Mouse (Mus musculus): ENCODE measurements around the gene Gucd1. TPM values are rescaled to one million over a fixed set of nuclear protein-coding genes. Genes with fewer than 3 reads are reported as not detected.
"Not testable (repeated sequence)": the region's sequence is repeated elsewhere in the genome, so short reads cannot be mapped to it uniquely, and the experiment has no call there.

Gene Gucd1
- polyA plus RNA-seq, 1 experiment from 2014 or later, result 18.2 TPM

DNA sequence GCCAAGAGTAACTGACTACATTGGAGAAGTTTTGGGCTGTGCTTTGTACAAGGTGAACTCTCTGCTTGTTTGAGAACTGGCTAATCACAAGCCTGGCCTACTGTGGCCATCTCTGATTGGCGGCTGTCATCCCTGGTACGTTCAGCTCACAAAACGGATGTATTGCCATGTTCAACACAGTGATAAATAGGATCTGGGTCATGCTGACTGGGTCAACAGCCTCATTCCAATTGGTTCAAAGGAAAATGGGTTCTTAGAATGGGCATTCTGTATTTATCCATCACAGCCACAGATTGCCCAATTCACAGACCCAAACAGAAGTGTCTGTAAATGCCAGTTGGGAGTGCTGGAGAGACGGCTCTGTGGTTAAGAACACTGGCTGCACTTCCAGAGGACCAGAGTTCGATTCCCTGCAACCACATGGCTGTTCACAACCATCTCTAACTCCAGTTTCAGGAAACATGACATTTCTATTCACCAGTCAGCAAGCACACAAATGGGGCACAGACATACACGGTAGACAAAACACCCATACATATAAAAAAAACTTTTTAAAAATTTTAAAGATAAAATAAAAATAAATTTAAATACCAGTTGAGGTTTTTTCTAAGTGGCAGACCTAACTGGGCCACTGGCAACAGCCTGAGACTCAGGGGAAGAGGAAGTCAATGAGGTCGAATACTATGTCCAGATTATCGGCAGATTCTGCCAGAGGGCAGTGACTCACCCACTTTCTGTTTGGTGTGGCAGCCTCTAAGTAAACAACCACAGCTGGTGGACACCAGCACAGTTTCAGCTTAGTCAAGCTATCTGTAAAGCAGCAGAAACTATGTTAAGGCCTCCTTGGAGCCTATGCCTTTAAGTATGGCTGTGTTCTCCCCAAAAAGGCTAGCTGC lies 13.3 kb downstream of the Gucd1 start:
- no peak for DNase-seq (ENCODE audit: low spot score)

DNA sequence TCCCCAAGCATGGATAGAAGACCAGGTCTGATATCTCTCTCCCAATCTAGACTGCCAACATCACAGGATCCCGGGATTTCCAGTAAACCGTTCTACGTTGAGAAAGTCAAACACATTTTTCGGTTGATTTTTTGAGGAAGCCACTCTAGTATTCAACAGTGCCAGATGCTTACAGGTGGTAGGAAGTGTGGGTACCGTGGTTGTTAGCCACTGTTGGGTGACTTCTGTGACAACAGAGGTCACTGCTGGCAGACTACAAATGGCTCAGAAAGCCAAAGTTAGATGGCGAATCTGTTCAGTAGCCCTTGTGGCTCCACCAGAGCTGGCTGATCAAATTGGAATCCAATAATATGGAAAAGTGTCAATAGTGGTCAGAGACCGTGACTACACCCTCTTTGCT lies 14.1 kb downstream of the Gucd1 start:
- DNase-seq (ENCODE audit: low spot score), result no peak

DNA sequence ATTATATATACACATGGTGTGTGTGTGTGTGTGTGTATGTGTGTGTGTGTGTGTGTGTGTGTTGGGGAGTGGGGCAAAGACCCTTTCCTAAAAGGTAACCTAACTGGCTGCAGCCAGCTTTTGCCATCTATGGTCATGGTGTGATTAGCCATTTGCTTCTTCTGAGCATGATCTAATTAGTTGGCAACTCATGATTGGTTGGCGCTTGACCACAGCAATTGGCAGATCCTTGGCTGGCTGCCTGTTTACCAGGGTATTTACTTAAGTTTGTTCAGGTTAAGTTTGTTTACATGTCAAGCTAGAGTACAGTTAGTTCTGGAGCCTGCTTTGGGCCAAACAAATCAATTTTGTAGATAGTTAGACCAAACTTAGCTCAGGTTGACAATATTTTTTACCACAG lies 16.1 kb downstream of the Gucd1 start:
- DNase-seq (ENCODE audit: low spot score), result no peak

DNA sequence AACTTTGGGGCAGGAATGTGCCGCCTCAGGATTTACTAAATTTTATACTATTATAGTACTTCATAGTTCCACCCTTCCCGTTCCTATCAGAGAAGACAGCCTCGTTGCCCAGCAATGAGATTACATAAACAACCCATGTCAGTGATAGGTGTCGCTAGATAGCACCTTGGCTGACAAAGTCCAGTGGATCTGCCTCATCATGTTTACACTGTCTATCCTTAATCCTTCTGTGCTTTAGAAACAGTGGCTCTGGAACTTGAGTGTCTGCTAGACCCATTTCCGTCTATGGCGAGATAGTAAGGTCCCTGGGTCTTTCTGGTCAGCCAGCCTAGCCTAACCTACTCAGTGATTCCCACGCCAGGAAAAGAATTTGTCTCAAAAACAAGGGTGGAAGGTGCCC lies 17.4 kb downstream of the Gucd1 start:
- no peak for DNase-seq (ENCODE audit: low spot score)

DNA sequence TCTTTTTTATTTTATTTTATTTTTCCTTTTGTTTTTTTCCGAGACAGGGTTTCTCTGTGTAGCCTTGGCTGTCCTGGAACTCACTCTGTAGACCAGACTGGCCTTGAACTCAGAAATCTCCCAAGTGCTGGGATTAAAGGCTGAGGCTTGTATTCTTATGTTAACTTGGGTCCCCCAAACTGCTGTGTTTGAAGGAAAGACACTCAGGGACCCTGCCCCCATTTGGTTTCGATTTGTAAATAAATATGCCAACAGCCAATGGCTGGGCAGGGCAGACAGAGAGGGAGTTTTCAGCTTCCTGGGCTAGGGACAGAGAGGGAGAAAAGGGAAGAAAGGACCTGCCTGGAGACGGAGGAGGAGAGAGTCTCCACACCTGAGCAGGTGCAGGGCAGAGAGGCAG lies 18.0 kb downstream of the Gucd1 start:
- DNase-seq (ENCODE audit: low spot score), result no peak

DNA sequence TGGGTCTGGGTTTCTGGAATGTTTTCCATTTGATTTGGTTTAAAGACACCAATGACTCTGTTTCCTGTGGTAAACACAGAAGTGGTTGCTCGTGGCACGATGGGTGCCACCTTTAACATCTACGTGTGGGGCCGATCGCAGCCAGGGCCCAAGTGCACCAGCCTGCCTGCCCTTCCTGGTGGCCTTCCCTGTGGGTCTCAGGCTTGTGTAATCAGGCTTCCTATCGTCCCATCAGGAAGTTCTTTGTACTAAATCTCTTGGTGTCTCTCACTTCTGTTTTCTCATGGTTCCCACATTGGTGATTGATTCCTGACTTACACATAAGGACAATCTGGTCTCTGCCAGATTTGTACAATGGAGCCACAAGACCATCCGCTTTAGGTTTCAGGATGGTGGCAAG lies 18.6 kb downstream of the Gucd1 start:
- DNase-seq (ENCODE audit: low spot score), result not testable (repeated sequence)

DNA sequence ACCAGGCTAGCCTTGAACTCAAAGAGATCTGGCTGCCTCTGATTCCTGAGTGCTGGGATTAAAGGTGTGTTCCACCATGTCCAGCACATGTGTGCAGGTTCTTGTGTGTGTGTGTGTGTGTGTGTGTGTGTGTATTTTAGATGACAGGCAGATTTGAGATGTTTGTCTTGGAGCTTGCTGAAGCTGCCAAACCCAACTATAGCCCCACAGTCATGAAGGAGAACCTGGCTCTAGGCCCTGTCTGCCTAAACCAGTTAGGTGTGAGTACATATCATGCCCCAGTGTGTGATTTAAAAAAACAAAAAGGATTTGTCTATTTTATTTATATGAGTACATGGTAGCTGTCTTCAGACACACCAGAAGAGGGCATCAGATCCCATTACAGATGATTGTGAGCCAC lies 21.9 kb downstream of the Gucd1 start:
- DNase-seq (ENCODE audit: low spot score), result no peak

DNA sequence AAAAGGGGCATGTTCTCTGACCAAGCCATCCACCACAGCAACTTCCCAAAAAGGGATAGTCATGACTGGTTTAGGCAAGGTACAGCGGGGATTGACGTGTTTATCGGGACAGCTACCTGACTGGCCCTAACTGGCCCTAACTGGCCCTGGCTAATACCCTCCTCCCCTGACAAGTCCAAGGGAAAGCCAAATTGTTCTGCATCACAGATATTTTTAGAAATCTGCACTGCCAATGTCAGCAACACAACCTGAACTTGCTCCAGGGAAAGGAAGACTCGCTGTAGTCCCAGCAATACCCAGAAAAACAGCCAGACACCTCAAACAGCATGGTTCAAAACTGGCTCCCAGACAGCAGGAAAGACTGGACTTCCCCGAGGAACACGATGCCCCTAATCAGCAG lies 22.5 kb downstream of the Gucd1 start:
- DNase-seq (ENCODE audit: low spot score), result no peak

DNA sequence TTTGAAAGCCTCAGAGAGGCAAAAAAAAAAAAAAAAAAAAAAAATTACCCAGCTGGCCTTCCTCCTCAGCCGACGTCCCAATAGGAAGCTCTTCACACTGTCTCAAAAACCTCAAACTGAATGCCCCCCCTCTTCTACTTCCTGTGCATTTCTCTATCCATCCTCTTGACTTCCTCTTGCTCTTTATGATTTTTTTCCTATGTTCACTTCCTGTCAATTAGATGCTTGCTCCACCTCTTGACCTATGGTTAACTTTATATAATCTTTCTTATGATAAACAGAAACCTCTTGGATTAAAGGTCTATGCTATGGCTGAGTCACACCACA lies 25.9 kb downstream of the Gucd1 start:
- peak; percentile 45 for DNase-seq (ENCODE audit: low spot score)

DNA sequence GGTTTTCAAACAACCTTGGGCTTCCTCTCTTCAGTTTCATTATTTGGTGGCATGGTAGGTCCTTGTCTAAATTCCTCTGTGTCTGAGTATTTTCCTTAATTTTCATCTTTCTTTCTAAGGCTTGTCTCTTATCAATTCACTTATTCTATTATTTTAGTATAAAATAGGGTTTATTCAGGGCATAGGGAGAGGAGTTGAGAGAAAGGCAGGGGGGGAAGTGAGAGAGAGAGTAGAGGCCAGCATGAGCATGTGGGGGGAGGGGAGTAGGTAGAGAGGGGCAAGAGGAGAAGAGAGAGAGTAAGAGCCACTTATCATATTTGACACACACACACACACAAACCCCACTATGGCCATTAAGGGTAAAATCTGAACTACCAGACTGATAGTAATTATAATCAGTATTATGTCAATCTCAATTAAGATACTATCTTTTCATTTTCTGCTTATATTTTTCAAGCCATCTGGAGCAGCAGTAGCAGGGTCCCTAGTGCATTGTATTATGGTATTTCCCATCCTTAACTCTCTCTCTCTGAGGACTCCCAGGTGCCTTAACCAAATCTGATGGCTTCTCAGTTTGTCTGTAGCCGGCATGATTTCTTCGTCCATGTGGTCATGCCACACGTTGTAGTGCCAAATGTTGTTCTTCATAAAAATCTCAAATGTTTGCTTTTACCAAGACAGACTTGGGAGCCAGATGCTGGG lies 26.4 kb downstream of the Gucd1 start:
- no peak for DNase-seq (ENCODE audit: low spot score)

DNA sequence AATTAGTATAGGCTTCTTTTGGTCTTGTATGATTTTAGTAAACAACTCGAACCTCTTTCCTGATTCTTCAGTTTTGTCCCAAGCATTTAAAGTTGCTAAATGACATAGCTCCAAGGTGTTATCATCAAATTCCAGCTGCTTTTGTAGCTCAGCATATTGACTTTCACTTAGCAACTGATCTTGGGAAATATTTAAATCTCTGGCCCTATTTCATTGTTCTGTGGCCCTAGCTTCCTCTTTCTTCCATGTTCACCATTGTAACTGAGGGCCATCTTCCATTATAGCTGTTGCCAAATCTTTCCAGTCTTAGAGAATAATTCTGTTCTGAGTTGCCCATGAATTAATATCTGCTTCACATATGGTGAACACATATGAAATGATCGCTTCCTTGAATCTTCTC lies 27.0 kb downstream of the Gucd1 start:
- no peak for DNase-seq (ENCODE audit: low spot score)

DNA sequence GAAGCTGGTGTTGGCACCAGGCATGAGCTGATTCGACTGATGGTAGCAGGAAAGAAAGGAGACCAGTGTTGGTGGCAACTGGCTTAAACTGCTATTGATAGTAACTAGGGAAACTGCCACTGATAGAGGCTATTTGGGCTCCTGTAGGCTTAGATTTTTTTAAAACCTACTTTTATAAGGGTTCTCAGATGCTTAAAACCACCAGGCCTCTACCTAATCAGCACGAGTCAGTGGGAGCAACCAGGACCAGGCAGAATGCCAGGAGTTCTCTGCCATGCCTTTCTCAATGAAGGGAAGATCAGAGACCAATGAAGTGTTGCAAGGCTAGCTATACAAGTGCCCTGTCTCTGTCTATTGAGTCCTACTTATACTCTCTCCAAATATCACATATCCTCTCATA lies 28.2 kb downstream of the Gucd1 start:
- DNase-seq (ENCODE audit: low spot score), result no peak

DNA sequence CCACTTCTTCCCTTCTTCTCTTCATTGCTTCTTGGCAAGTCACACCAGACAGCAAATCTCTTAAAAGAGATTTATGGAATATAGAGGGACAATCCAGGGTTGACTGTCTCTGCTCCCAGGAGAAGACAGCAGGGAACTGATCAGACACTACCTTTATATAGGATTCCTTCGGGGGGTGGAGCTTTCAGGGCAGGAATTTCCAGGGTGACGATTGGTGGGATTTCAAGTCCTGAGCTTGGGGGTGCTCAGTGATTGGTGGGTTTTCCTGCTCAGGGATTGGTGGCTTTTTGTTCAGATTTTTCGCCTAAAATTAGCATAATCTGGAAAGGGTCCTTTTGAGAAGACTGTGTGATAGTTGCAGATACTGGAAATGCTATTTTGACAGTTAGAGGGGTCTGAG lies 30.6 kb downstream of the Gucd1 start:
- DNase-seq (ENCODE audit: low spot score), result no peak

DNA sequence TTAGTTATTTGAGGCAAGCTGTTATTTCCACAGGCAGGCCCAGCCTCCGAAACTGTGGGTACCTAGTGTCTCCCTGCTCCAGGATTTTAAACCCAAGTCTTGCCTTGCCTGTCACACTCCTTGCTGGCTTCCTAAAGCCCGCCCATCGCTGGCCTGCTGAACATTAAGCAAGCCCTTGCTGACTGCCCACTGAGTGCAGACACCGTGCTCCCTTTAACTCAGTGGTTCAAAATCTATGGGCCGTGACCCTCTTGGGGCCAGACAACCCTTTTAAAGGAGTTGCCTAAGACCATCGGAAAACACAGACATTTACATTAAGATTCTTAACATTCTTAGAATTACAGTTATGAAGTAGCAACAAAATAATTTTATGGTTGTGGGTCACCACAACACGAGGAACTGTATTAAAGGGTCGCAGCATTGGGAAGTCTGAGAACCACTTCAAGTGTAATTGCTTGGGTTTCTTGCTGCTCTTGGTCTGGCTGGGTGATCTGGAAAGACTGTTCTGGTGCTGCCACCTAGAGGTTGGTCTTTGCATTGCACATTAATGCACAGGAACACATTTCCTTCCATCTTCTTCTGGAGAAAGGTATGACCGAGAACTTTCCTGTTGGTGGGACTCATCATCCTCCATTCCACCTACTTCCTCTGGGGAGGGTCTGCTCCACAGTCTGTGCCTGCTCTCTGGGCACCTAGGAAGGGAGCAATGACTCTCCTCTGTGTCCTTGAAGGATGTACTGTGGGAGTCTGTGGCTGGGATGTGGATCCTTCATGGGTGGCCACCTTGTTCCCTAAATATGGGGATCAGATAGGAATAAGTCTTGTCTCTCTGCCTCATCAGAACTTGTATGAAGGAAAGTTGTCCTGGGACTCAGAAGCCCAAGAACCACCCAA lies 31.4 kb downstream of the Gucd1 start:
- peak; percentile 71 for DNase-seq (ENCODE audit: low spot score)

DNA sequence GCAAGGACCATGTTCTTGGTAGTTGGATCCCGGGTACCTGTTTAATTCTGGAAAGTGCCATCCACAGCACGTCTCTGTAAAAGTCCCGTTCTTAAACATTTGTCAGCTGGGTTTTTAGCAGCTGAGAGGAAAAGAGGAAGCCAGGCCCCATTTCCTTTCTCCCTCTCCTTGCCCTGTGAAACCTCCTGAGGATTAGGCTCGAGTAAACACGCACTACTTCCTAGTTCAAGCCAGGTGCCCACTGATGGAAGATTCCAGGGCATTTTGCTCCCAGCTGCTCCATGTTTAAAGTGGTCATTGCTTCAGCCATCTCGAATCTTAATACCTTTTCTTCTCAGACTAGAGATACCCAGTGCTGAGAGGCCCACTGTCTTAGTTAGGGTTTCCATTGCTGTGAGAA lies 33.0 kb downstream of the Gucd1 start:
- no peak for DNase-seq (ENCODE audit: low spot score)

DNA sequence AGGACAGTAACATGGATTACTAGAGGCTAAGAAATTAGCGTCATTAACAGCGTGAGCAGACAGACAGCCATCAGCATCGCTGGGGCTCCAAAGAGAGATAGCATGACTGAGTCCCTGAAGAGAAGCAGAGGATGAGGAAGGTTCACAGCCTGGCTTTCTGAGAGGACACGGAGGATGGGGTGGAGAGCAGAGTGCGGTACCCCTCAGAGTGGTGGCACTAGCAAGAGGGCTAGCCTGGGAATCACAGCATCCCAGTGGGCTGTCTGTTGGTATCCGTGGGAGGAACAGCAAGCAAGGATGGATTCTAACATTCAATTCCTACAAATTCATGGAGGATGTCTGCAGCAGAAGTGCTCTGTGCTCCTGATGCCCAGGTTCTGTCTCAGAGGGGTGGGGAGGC lies 33.7 kb downstream of the Gucd1 start:
- DNase-seq (ENCODE audit: low spot score), result no peak

DNA sequence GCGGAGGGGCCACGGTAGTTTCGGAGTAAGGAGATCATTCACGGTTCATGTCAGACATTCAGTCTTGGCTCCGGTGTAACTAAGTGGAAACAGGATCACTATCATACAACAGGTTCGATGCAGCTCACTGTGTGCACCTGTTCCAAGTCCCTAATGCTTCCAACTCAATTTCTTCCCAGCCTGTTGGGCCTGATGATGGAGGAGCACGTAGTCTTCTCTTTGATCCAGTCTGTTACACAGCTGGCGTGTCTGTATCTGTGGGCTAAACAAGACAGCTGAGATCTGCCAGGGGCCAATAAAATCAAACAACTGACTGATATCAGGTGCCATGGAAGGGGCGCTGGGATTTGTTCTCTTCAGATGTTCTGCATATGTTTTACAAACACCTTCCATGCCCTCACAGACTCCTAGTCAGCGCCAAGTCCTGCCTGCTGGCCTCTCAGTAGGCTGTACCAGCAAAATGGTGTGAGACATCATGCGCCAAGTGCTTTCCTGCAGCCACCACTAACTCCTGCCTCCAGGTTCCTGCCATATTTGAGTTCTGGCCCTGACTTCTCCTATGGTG lies 34.8 kb downstream of the Gucd1 start:
- DNase-seq (ENCODE audit: low spot score), result no peak

DNA sequence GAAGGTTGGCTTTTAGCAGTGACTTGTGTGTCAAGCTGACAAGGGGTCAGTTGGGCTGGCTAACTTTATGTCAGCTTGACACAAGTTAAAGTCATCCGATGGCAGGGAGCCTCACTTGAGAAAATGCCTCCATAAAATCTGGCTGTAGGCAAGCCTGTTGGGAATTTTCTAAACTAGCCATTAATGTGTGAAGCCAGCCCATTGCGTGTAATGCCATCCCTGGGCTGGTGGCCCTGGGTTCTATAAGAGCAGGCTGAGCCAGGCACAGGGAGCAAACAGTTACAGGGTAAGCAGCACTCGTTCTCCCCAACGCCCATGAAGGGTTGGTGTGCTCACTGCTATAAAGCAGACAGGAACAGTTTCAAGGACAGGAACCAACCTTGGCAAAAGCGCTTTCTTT lies 35.5 kb downstream of the Gucd1 start:
- DNase-seq (ENCODE audit: low spot score), result no peak

DNA sequence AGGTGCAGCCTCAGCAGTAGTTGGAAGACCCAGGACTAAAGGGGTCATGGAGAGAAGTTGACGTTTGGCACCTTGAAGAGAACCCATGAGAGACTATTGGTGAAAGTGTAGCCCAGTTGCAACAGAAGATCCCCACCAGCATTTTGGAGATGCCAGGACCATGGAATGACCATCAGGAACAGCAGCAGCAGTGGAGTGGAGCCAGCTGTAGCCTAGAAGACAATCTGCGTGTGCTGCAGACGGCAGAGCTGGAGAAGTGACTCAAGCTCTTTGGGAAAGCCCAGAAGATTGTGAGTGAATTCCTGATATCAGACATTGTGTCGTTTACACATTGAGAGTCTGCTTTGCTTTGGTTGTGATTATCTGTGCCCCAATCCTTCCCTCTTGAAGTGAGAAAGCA lies 36.1 kb downstream of the Gucd1 start:
- DNase-seq (ENCODE audit: low spot score), result no peak

DNA sequence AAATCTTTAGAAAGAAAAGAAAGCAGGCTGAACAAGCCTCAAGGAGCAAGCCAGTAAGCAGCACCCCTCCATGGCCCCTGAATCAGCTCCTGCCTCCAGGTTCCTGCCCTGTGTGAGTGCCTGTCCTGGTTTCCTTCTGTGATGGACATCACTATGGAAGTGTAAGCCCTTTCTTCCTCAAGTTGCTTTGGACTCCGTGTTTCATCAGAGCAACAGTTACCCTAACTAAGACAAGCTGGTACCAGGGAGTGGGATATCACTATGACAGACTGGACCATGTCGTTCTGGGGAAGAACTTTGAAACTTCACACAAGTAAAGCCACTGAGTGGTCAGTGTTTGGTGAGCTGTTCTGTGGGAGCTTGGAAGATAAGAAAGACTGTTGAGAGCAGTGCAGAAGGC lies 37.8 kb downstream of the Gucd1 start:
- DNase-seq (ENCODE audit: low spot score), result no peak

DNA sequence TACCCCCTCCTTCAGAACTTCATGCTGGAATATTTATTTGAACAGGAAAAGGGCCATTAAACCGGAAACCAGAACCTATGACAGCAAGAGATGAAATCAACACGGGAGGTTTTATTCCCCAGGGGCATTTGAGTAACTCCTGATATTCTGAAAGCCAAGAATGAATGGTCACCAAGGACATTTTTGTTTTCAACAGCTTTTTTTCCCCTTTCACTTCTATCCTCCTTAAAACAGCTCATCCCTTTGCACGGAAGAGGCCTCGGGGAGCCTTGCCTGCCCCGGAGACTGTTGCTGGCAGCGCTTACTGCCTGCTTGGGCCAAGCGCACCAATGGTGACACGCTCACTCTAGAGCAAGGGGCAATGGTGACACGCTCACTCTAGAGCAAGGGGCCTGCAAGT lies 40.7 kb downstream of the Gucd1 start:
- no peak for DNase-seq (ENCODE audit: low spot score)
